In genomic region chr9:121528605-121529357, GRCm38 (mm10) we compare ENCODE assay signal across 31 mouse cellular contexts. TPM values are rescaled to one million over a fixed set of nuclear protein-coding genes. Genes with fewer than 3 reads are reported as not detected.
DNase-seq lines count a peak whose midpoint lies in the region; ATAC-seq and TF ChIP-seq lines count a peak whose summit lies in the region.
"Had no signal": no experiment of that assay in that cellular context is flagged by ENCODE, and none has a peak within 500 bp of the region (broad histone marks: within the 10 kb centered on the region; RNA-seq: fewer than 3 reads in every experiment).

No protein-coding gene starts in this region.

- peaks cover 14% of the 10 kb centered on the region for H3K4me1 ChIP-seq in hindbrain, embryonic 10.5 days (replicated peaks)
- H3K4me1 ChIP-seq in hindbrain, embryonic 13.5 days (replicated peaks), result no peaks in the 10 kb centered on the region
- H3K4me1 ChIP-seq in kidney, postnatal 0 days (replicated peaks; ENCODE audit: insufficient read depth, low read length), result no peaks in the 10 kb centered on the region
- H3K4me1 ChIP-seq in neural tube, embryonic 15.5 days, result peaks cover 6% of the 10 kb centered on the region; the same call in 1 of the 2 replicates
- H3K4me1 ChIP-seq: embryonic facial prominence, embryonic 10.5 days; embryonic facial prominence, embryonic 15.5 days; forebrain, embryonic 12.5 days; heart, embryonic 13.5 days; limb, embryonic 13.5 days; midbrain, embryonic 13.5 days had no signal

- peak; percentile 7 for DNase-seq in hindbrain, embryonic 10.5 days (ENCODE audit: low spot score)
- DNase-seq in kidney, postnatal 0 days (ENCODE audit: low spot score), result peak; percentile 74
- DNase-seq in kidney, adult 9 months, result no peak
- DNase-seq in neural tube, embryonic 10.5 days (ENCODE audit: extremely low spot score, low spot score), result peak; percentile 14
- DNase-seq in mesoderm, embryonic 11.5 days (ENCODE audit: low read depth, low spot score), result peak; percentile 41
- DNase-seq in left cerebral cortex, postnatal 4 days, result no peak
- DNase-seq: B cell, adult 2 months; cerebellum, adult 9-10 months; cerebellum, postnatal 36 days; gastrocnemius, postnatal 10 days; heart, postnatal 10 days; lung, postnatal 4 days; right cerebral cortex, postnatal 25 days; thymus, postnatal 14 days had no signal

- ATAC-seq in hindbrain, embryonic 13.5 days (ENCODE audit: low FRiP score), result no peak
- ATAC-seq in kidney, postnatal 0 days (replicated peaks; ENCODE audit: low FRiP score, low read depth), result 0 out of 2 replicates have a peak, but pooled peaks have one; percentile 36
- ATAC-seq in neural tube, embryonic 15.5 days (ENCODE audit: low FRiP score), result no peak
- ATAC-seq: hindbrain, embryonic 16.5 days; lung, postnatal 0 days; midbrain, embryonic 13.5 days had no signal

- H3K4me2 ChIP-seq in hindbrain, embryonic 13.5 days, result no peak overlapping the region
- no peak overlapping the region for H3K4me2 ChIP-seq in kidney, postnatal 0 days (ENCODE audit: low read length)
- no peak overlapping the region for H3K4me2 ChIP-seq in neural tube, embryonic 15.5 days
- H3K4me2 ChIP-seq: embryonic facial prominence, embryonic 15.5 days; forebrain, embryonic 12.5 days; heart, embryonic 13.5 days; limb, embryonic 13.5 days; liver, embryonic 11.5 days; midbrain, embryonic 13.5 days had no signal

- H3K9ac ChIP-seq in hindbrain, embryonic 13.5 days, result no peak overlapping the region
- no peak overlapping the region for H3K9ac ChIP-seq in kidney, postnatal 0 days (ENCODE audit: low read depth, low read length)
- no peak overlapping the region for H3K9ac ChIP-seq in neural tube, embryonic 15.5 days (replicated peaks)
- H3K9ac ChIP-seq: embryonic facial prominence, embryonic 15.5 days; forebrain, embryonic 12.5 days; heart, embryonic 13.5 days; limb, embryonic 13.5 days; midbrain, embryonic 13.5 days had no signal

- 44% methylated on average over 8 of the region's 8 CpGs for WGBS in hindbrain, embryonic 10.5 days
- WGBS in hindbrain, embryonic 13.5 days, result 49% methylated on average over 8 of the region's 8 CpGs
- 39% methylated on average over 8 of the region's 8 CpGs for whole genome bisulfite sequencing in kidney, postnatal 0 days
- WGBS in neural tube, embryonic 15.5 days, result 61% methylated on average over 8 of the region's 8 CpGs

- H3K36me3 ChIP-seq in hindbrain, embryonic 10.5 days, result no peaks in the 10 kb centered on the region
- no peaks in the 10 kb centered on the region for H3K36me3 ChIP-seq in hindbrain, embryonic 13.5 days
- no peaks in the 10 kb centered on the region for H3K36me3 ChIP-seq in kidney, postnatal 0 days (ENCODE audit: insufficient read depth, low read length)
- H3K36me3 ChIP-seq in neural tube, embryonic 15.5 days, result no peaks in the 10 kb centered on the region
- H3K36me3 ChIP-seq: embryonic facial prominence, embryonic 10.5 days; embryonic facial prominence, embryonic 15.5 days; forebrain, embryonic 12.5 days; heart, embryonic 13.5 days; limb, embryonic 13.5 days; midbrain, embryonic 13.5 days had no signal

- TF ChIP-seq CTCF in kidney, postnatal 0 days (IDR thresholded peaks at IDR 0.05; ENCODE audit: low read depth), result no peak

- peak overlapping the region; percentile 62; the same call in 1 of the 2 replicates for H3K27ac ChIP-seq in hindbrain, embryonic 10.5 days
- no peak overlapping the region for H3K27ac ChIP-seq in hindbrain, embryonic 13.5 days
- H3K27ac ChIP-seq in kidney, postnatal 0 days, result no peak overlapping the region
- H3K27ac ChIP-seq in neural tube, embryonic 15.5 days (replicated peaks), result no peak overlapping the region
- H3K27ac ChIP-seq: embryonic facial prominence, embryonic 10.5 days; embryonic facial prominence, embryonic 15.5 days; forebrain, embryonic 12.5 days; heart, embryonic 13.5 days; layer of hippocampus, adult 2 months; left cerebral cortex, adult 2 months; limb, embryonic 13.5 days; midbrain, embryonic 13.5 days had no signal

- no peaks in the 10 kb centered on the region for H3K27me3 ChIP-seq in hindbrain, embryonic 10.5 days (ENCODE audit: insufficient read depth, poor library complexity, severe bottlenecking)
- no peaks in the 10 kb centered on the region for H3K27me3 ChIP-seq in hindbrain, embryonic 13.5 days
- H3K27me3 ChIP-seq in kidney, postnatal 0 days (ENCODE audit: insufficient read depth, low read length), result no peaks in the 10 kb centered on the region
- H3K27me3 ChIP-seq in neural tube, embryonic 15.5 days (replicated peaks), result no peaks in the 10 kb centered on the region
- H3K27me3 ChIP-seq: embryonic facial prominence, embryonic 15.5 days; forebrain, embryonic 12.5 days; heart, embryonic 13.5 days; limb, embryonic 13.5 days; midbrain, embryonic 13.5 days had no signal

- H3K4me3 ChIP-seq in hindbrain, embryonic 10.5 days, result no peak overlapping the region
- no peak overlapping the region for H3K4me3 ChIP-seq in hindbrain, embryonic 13.5 days
- H3K4me3 ChIP-seq in kidney, postnatal 0 days (replicated peaks; ENCODE audit: low read depth, low read length), result no peak overlapping the region
- no peak overlapping the region for H3K4me3 ChIP-seq in neural tube, embryonic 15.5 days (replicated peaks)
- H3K4me3 ChIP-seq: embryonic facial prominence, embryonic 10.5 days; embryonic facial prominence, embryonic 15.5 days; forebrain, embryonic 12.5 days; heart, embryonic 13.5 days; layer of hippocampus, adult 2 months; left cerebral cortex, adult 2 months; limb, embryonic 13.5 days; megakaryocyte, embryonic 14.5 days; midbrain, embryonic 13.5 days had no signal

- intact Hi-C loops in left cerebral cortex, postnatal 4 days (cut with DNase I), result no loop called here

- no peaks in the 10 kb centered on the region; the same call in 1 of the 2 replicates for H3K9me3 ChIP-seq in hindbrain, embryonic 10.5 days
- 0 out of 2 replicates have a peak, but pooled peaks cover 4% of the 10 kb centered on the region for H3K9me3 ChIP-seq in hindbrain, embryonic 13.5 days
- H3K9me3 ChIP-seq in kidney, postnatal 0 days (replicated peaks; ENCODE audit: low read length), result no peaks in the 10 kb centered on the region
- H3K9me3 ChIP-seq in neural tube, embryonic 15.5 days (replicated peaks), result no peaks in the 10 kb centered on the region
- H3K9me3 ChIP-seq: embryonic facial prominence, embryonic 10.5 days; embryonic facial prominence, embryonic 15.5 days; forebrain, embryonic 12.5 days; limb, embryonic 13.5 days; midbrain, embryonic 13.5 days had no signal

RNA-seq across cellular contexts. Expression of gene Cck, which starts 33.3 kb away (rescaled TPM):
- polyA plus RNA-seq in hindbrain, embryonic 10.5 days (2016; fragmentation: Nextera tagmentation; extraction: Ambion mirVana), result 1.7 and 2.4 TPM in 2 replicates
- polyA plus RNA-seq in hindbrain, embryonic 13.5 days (2015; fragmentation: Nextera tagmentation; extraction: Ambion mirVana), result 7.7 and 15.1 TPM in 2 replicates
- polyA plus RNA-seq in kidney, postnatal 0 days (2015; fragmentation: Nextera tagmentation; extraction: Ambion mirVana), result 13.0 and 14.0 TPM in 2 replicates
- polyA plus RNA-seq in neural tube, embryonic 15.5 days (2015; fragmentation: Nextera tagmentation; extraction: Ambion mirVana), result 102 and 127 TPM in 2 replicates
- total RNA-seq in left cerebral cortex, postnatal 4 days (2021), result 100 to 1,000 TPM; 175 to 187 TPM
- total RNA-seq: ES-E14; heart, adult 8-10 months; hematopoietic stem cell, adult 5-6 weeks had no signal

Comparison
In these comparisons a context has a peak if more than half of its experiments do, and no peak if none do; other contexts are left out.
1. DNase-seq: peak in hindbrain, embryonic 10.5 days (single experiment), kidney, postnatal 0 days (single experiment), neural tube, embryonic 10.5 days (single experiment) and mesoderm, embryonic 11.5 days (single experiment); none in kidney, adult 9 months (single experiment) and left cerebral cortex, postnatal 4 days (single experiment).